Mouse (Mus musculus) cerebellum, adult 9-10 months (tissue): ENCODE measurements at regions not wholly inside any gene's neighbourhood (a gene's known extent, or its start where the extent isn't known, plus 50 kb on each side); places are given as distances from the start of the nearest gene placed in this dataset.

ENCODE experiments used
- DNase-seq: peaks from one replicate; pipeline ENCODE4 v3.0.0; 2022

DNA sequence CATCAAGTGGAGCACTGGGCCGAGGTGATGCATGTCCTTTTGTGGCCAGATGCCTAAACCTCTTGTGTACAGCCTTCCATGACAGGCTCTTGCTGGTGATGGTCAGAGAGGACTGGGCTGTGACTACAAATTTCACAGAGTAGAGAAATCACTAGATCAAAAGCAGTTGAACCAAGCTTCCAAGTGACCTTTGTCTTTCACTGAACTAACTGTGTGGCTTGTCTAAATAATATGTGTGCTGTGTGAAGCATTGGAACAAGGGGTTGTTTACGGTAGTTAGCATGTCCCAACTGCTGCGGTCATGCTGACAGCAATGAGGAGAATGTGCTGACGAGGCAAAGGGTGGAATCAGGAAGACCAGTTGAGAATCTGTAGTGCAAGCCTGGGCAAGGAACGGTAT, 55.3 kb upstream of the D16Ertd472e start:
- DNase-seq = no peak

DNA sequence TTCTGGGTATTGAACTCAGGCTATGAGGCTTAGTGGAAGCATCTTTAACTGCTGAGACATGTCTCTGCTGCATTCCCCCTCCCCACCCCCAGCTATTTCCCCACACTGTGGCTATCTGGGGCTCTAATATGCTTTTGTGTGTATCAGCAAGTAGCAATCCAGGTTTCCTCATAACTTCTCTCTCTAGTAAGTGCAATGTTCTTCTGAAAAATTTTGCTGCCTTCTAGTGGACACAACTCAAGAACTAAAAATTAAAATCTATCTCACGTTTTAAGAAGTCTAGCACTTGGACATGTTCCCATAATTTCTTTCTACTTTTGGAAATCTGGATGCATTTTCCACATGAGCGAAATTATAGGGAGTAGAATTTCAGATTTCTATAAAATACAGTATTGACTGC, 50.3 kb upstream of the D16Ertd472e start:
- no peak for DNase-seq
